Mouse (Mus musculus) stomach, adult 2 months (tissue): ENCODE measurements around the gene Actn1. TPM values are rescaled to one million over a fixed set of nuclear protein-coding genes. Genes with fewer than 3 reads are reported as not detected.

Source experiments
- polyA plus RNA-seq: library from polyadenylated mRNA; depleted of rRNA; stranded (reverse); fragments of >200 nt; gene quantifications from 2 replicates; pipeline ENCODE4 v1.2.3, GENCODE M21; 2012; rRNA removed

Gene Actn1
- polyA plus RNA-seq, result 37.4 and 44.7 TPM in 2 replicates

DNA sequence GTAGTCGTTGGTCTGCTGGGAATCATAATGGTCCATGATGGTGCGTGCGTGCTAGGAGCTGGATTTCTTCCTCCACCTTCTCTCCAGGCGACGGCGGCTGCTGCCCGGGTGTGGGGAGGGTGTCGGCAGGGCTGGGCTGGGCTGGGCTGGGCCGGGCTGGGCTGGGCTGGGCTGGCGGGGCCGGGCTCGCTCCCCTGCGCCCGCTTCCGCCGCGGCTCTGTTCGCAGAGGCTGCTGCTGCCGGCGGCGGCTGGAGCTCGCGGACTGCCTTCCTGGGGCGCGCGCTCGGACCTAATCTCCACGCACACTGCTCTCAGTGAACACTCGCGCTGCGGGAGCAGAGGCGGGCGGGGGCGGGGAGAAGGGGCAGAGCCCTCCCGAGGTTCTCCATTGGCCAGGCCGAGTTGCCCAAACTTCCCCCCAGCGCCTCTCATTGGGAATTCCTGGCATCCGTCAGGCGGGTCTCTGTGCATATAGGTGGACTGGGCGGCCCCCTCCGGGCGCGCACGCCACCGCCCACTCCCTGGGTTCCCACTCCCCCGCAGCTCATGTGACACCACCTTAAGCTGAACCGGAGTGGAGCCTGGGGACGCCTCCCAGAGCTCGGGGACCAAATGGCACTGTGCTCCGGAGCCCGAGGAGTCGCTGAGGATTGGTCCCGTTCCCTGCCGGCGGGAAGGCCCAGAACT, at the start of gene Actn1:
Actn1 (minus strand) TSS at position 316 of the 688 bp plus-strand sequence.

Other genes with a start within 250 kb of the Actn1 start
- gene Zfp36l1, start 147.4 kb downstream of the Actn1 start, polyA plus RNA-seq, result 129 and 131 TPM in 2 replicates
- gene Dcaf5, start 176.2 kb upstream of the Actn1 start, polyA plus RNA-seq, result 6.5 and 6.9 TPM in 2 replicates
- 3.1 and 3.6 TPM in 2 replicates for gene Exd2, start 202.7 kb upstream of the Actn1 start, polyA plus RNA-seq